Mouse (Mus musculus) ES-E14 (cell line): ENCODE results near the gene Supt4a. TPM values are rescaled to one million over a fixed set of nuclear protein-coding genes. Genes with fewer than 3 reads are reported as not detected.

ENCODE experiments used
- DNase-seq: peaks from one replicate; pipeline ENCODE4 v3.0.0-alpha.2; 2013; ENCODE audit warnings: low read depth, low spot score
- H3K27ac ChIP-seq: 2 replicates; pipeline ENCODE4 v1.5.1; 2012; ENCODE audit warnings: low read depth, mild to moderate bottlenecking, low read length, moderate library complexity, mixed read lengths; ENCODE audit not compliant: poor library complexity, insufficient read depth, severe bottlenecking
- H3K36me3 ChIP-seq: 2 replicates; pipeline ENCODE4 v1.6.1; 2012; ENCODE audit warnings: mild to moderate bottlenecking, low read length, moderate library complexity, mixed read lengths; ENCODE audit not compliant: control insufficient read depth, poor library complexity, insufficient read depth, severe bottlenecking
- H3K4me1 ChIP-seq, 2 experiments: fragments of 150-350 bp in 1 of 2; sonication (generic) in 1 of 2; 2 replicates each; pipeline ENCODE4 v1.6.1; 2012; ENCODE audit warnings: low read length in 2 of 2, mild to moderate bottlenecking in 1 of 2, mixed read lengths in 1 of 2; ENCODE audit not compliant: control insufficient read depth in 2 of 2, insufficient read depth in 2 of 2, poor library complexity in 1 of 2
- H3K4me3 ChIP-seq, 2 experiments: fragments of 150-350 bp in 1 of 2; sonication (generic) in 1 of 2; 2 replicates each; pipeline ENCODE4 v1.5.1; 2012; ENCODE audit warnings: low read length in 2 of 2, low read depth in 1 of 2, mild to moderate bottlenecking in 1 of 2, mixed read lengths in 1 of 2; ENCODE audit not compliant: insufficient read depth in 1 of 2, poor library complexity in 1 of 2, severe bottlenecking in 1 of 2
- H3K9ac ChIP-seq: 2 replicates; pipeline ENCODE4 v1.6.1; 2012; ENCODE audit warnings: low read depth, mild to moderate bottlenecking, low read length, mixed read lengths; ENCODE audit not compliant: poor library complexity, insufficient read depth, severe bottlenecking
- H3K9me3 ChIP-seq: fragments of 150-350 bp; sonication (generic); 2 replicates; pipeline ENCODE4 v1.6.1; 2012; ENCODE audit warnings: low read depth, mild to moderate bottlenecking, low read length; ENCODE audit not compliant: control insufficient read depth, insufficient read depth
- CHD2 ChIP-seq: IDR thresholded peaks from 2 replicates; pipeline ENCODE4 v1.6.1; 2014; ENCODE audit warnings: mild to moderate bottlenecking, low read depth, low read length, inconsistent platforms
- HCFC1 ChIP-seq: IDR thresholded peaks from 2 replicates; pipeline ENCODE4 v1.6.1; 2012; ENCODE audit warnings: low read length, inconsistent platforms, borderline replicate concordance; ENCODE audit not compliant: insufficient read depth
- MAFK ChIP-seq: IDR thresholded peaks from 2 replicates; pipeline ENCODE4 v1.6.1; 2014; ENCODE audit warnings: mild to moderate bottlenecking, low read depth, low read length, inconsistent platforms; ENCODE audit not compliant: insufficient read depth
- ZC3H11A ChIP-seq: IDR thresholded peaks from 2 replicates; pipeline ENCODE4 v1.6.1; 2012; ENCODE audit warnings: low read depth, mild to moderate bottlenecking, inconsistent platforms, low read length, borderline replicate concordance
- ZNF384 ChIP-seq: IDR thresholded peaks from 2 replicates; pipeline ENCODE4 v1.6.1; 2012; ENCODE audit warnings: low read depth, low read length, inconsistent platforms
- in situ Hi-C, 2 experiments: fragments of 600-800 bp; cut with MboI; formaldehyde crosslinking; loops; one replicate each; pipeline ENCODE4 v1.15.1; 2025; ENCODE audit warnings: low sequenced_read_pairs in 2 of 2, inconsistent platforms in 1 of 2; ENCODE audit not compliant: unreplicated experiment in 2 of 2
- total RNA-seq: library from RNA; depleted of rRNA; stranded (reverse); fragments of 300-350 nt; gene quantifications from 2 replicates; pipeline ENCODE4 v1.2.3, GENCODE M21; 2012

Supt4a gene
- total RNA-seq, 1 experiment = 220 TPM

- no peak overlapping the region for H3K4me3 ChIP-seq
- no peaks in the 10 kb centered on the region for H3K9me3 ChIP-seq
- H3K36me3 ChIP-seq = peaks cover 7% of the 10 kb centered on the region
- peaks cover 3 to 5% of the 10 kb centered on the region in 2 experiments; a peak in 2 of 4 replicates for H3K4me1 ChIP-seq
- no peak for TF ChIP-seq MAFK
- TF ChIP-seq HCFC1 = no peak
- no peak for TF ChIP-seq ZNF384
- TF ChIP-seq ZC3H11A = no peak
- no peak for TF ChIP-seq CHD2
- DNase-seq = no peak
- in situ Hi-C loops = no loop called here
- no peak overlapping the region for H3K9ac ChIP-seq
- no peak overlapping the region for H3K27ac ChIP-seq
Observed at GRCm38 (mm10) chr11:87735691-87736090, 1.7 kb upstream of the Supt4a start.

GRCm38 (mm10) chr11:87736647-87737134, 661 bp upstream of the Supt4a start:
- in situ Hi-C loops = no loop called here

GRCm38 (mm10) chr11:87743691-87744090, 6.3 kb downstream of the Supt4a start:
- Histone ChIP-seq H3K9me3 (no peaks in the 10 kb centered on the region), H3K4me3 (no peak overlapping the region), H3K9ac (no peak overlapping the region), H3K4me1 (peaks cover 2 to 5% of the 10 kb centered on the region in 2 experiments; a peak in 1 of 4 replicates), H3K36me3 (peaks cover 35% of the 10 kb centered on the region), H3K27ac (no peak overlapping the region)
- in situ Hi-C loops = no loop called here
- TF ChIP-seq MAFK (no peak), CHD2 (no peak), ZNF384 (no peak), HCFC1 (no peak), ZC3H11A (no peak)
- DNase-seq = no peak

More at GRCm38 (mm10) chr11:87736647-87737134, 661 bp upstream of the Supt4a start:
- Histone ChIP-seq H3K9ac (peak overlapping the region; percentile 71), H3K9me3 (no peaks in the 10 kb centered on the region), H3K36me3 (peaks cover 8% of the 10 kb centered on the region), H3K27ac (no peak overlapping the region; the same call in 1 of the 2 replicates), H3K4me3 (peak overlapping the region; percentile 55 to 58), H3K4me1 (peaks cover 0 to 3% of the 10 kb centered on the region in 2 experiments; a peak in 1 of 4 replicates)
- TF ChIP-seq ZC3H11A = no peak
- no peak for TF ChIP-seq CHD2
- TF ChIP-seq MAFK = no peak
- TF ChIP-seq HCFC1 = no peak
- no peak for TF ChIP-seq ZNF384
- DNase-seq = peak; percentile 41

- TF ChIP-seq MAFK = no peak
- no peak overlapping the region for H3K9ac ChIP-seq
- peaks cover 32% of the 10 kb centered on the region for H3K36me3 ChIP-seq
- H3K4me3 ChIP-seq = no peak overlapping the region
- no peaks in the 10 kb centered on the region for H3K9me3 ChIP-seq
- no peak for DNase-seq
- in situ Hi-C loops = no loop called here
- peaks cover 2 to 17% of the 10 kb centered on the region in 2 experiments; a peak in 2 of 4 replicates for H3K4me1 ChIP-seq
- H3K27ac ChIP-seq = no peak overlapping the region
Observed at GRCm38 (mm10) chr11:87744964-87745363, 7.6 kb downstream of the Supt4a start.
